Mouse (Mus musculus) colon, adult 2 months (tissue): ENCODE data around the gene Lrrn4cl. TPM values are rescaled to one million over a fixed set of nuclear protein-coding genes. Genes with fewer than 3 reads are reported as not detected.

Experiments used
- polyA plus RNA-seq: library from polyadenylated mRNA; depleted of rRNA; stranded (reverse); fragments of >200 nt; gene quantifications from 2 replicates; pipeline ENCODE4 v1.2.3, GENCODE M21; 2012; rRNA removed

Lrrn4cl gene
- polyA plus RNA-seq: 1.5 and 3.0 TPM in 2 replicates

GRCm38 (mm10) chr19:8850402-8850901 is at the start of gene Lrrn4cl:
TSS of gene Lrrn4cl (plus strand) at chr19:8850768.

GRCm38 (mm10) chr19:8802130-8802821 is 48.3 kb upstream of the Lrrn4cl start, which contains the start of gene Zbtb3:
TSS of gene Zbtb3 (plus strand) at chr19:8802555.

GRCm38 (mm10) chr19:8818801-8819595 is 31.6 kb upstream of the Lrrn4cl start, which contains the start of gene Ttc9c:
TSS of gene Ttc9c (minus strand) at chr19:8819333.

GRCm38 (mm10) chr19:8819596-8820423 is 30.8 kb upstream of the Lrrn4cl start, which contains the start of gene Hnrnpul2:
TSS of gene Hnrnpul2 (plus strand) at chr19:8820010.

GRCm38 (mm10) chr19:8829660-8830059 is 20.9 kb upstream of the Lrrn4cl start, which contains the start of gene AC129217.1:
TSS of gene AC129217.1 (plus strand) at chr19:8829773.

GRCm38 (mm10) chr19:8837251-8837791 is 13.2 kb upstream of the Lrrn4cl start, which contains the start of gene Bscl2:
TSS of gene Bscl2 (plus strand) at chr19:8837467.

GRCm38 (mm10) chr19:8839103-8839907 is 11.3 kb upstream of the Lrrn4cl start, which contains the start of gene Gng3:
TSS of gene Gng3 (minus strand) at chr19:8839194.

GRCm38 (mm10) chr19:8871267-8872186 is 21.0 kb downstream of the Lrrn4cl start, which contains the start of gene Ubxn1:
TSS of gene Ubxn1 (plus strand) at chr19:8871496.

GRCm38 (mm10) chr19:8880311-8881033 is 29.9 kb downstream of the Lrrn4cl start, which contains the start of gene Uqcc3:
TSS of gene Uqcc3 (minus strand) at chr19:8880923.

GRCm38 (mm10) chr19:8883616-8884015 is 33.0 kb downstream of the Lrrn4cl start, which contains the start of the genes Lbhd1 and Gm49403:
TSS of gene Lbhd1 (plus strand) at chr19:8883732.
TSS of gene Gm49403 (plus strand) at chr19:8883930.

GRCm38 (mm10) chr19:8888511-8889385 is 38.2 kb downstream of the Lrrn4cl start, which contains the start of the genes 1810009A15Rik and Gm49416:
TSS of gene 1810009A15Rik (plus strand) at chr19:8888853.
TSS of gene Gm49416 (plus strand) at chr19:8888926.

GRCm38 (mm10) chr19:8892829-8893766 is 42.5 kb downstream of the Lrrn4cl start, which contains the start of gene Ints5:
TSS of gene Ints5 (plus strand) at chr19:8893005.

GRCm38 (mm10) chr19:8897865-8898495 is 47.4 kb downstream of the Lrrn4cl start, which contains the start of gene Ganab:
TSS of gene Ganab (plus strand) at chr19:8898071.

